In the genomic region with DNA sequence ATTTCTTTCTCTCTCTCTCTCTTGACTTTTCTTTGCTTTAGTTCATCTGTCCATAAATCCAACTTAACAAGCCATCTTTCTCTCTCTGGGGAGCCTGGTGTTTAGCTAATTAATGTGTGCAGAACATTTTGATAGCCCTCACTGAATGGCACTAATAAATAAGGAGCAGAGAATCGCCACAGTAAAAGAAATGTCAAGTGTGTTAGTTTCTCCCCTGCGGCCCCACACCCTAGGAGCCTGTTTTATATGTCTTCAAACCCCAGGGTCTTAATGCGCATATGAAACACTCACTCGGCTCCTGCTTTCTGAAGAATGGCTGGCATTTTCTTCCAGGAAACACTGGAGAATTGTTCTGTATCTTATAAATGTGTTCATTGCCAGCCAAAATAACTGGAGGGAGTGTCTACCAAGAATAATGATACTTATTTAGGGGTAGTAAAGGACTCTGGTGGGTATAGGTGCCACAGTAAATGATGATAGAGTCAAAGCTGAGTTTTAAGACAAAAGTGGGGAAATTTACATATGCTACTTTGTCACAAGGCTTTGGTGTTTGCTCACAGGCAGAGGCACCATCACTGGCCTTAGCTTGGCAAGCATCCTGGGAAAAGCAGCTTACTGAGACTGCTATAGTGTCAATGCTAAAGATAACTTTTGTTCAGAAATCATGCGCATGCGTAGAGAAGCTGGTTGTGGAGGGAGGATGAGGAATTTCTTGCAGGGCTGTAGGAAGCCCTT, we compare ENCODE assay signal across 13 mouse cellular contexts.
DNase-seq lines count a peak whose midpoint lies in the region; ATAC-seq and TF ChIP-seq lines count a peak whose summit lies in the region.
"Had no signal": no experiment of that assay in that cellular context is flagged by ENCODE, and none has a peak within 500 bp of the region (broad histone marks: within the 10 kb centered on the region; RNA-seq: fewer than 3 reads in every experiment).

No protein-coding gene starts in this region.

- DNase-seq in heart, adult 11 months: peak; percentile 55
- DNase-seq in heart, adult 18-20 months: no peak
- peak; percentile 73 for DNase-seq in brain, embryonic 14.5 days (ENCODE audit: low read depth)
- peak; percentile 68 for DNase-seq in mesoderm, embryonic 11.5 days (ENCODE audit: low read depth, low spot score)
- no peak for DNase-seq in adrenal gland, postnatal 25 days
- no peak for DNase-seq in kidney, adult 18-20 months
- DNase-seq in liver, embryonic 11.5 days (ENCODE audit: low spot score): no peak
- DNase-seq: gastrocnemius, postnatal 14 days; kidney, adult 9 months; thymus, adult 2 months had no signal

- no peak overlapping the region for H3K9ac ChIP-seq in hindbrain, embryonic 15.5 days
- no peak overlapping the region for H3K9ac ChIP-seq in liver, embryonic 11.5 days (ENCODE audit: low read depth, low read length)
- H3K9ac ChIP-seq: heart, embryonic 15.5 days had no signal

- H3K4me3 ChIP-seq in hindbrain, embryonic 15.5 days: no peak overlapping the region
- H3K4me3 ChIP-seq in liver, embryonic 11.5 days (ENCODE audit: low read depth, low read length): no peak overlapping the region
- H3K4me3 ChIP-seq: heart, embryonic 15.5 days had no signal

- H3K27ac ChIP-seq in hindbrain, embryonic 15.5 days (replicated peaks): 0 out of 2 replicates have a peak overlapping the region, but pooled peaks have one; percentile 12
- H3K27ac ChIP-seq in liver, embryonic 11.5 days (ENCODE audit: low read depth, low read length): no peak overlapping the region
- H3K27ac ChIP-seq: heart, embryonic 15.5 days had no signal

- ATAC-seq in hindbrain, embryonic 15.5 days (ENCODE audit: low FRiP score, low read depth): peak; percentile 63; the same call in 1 of the 2 replicates
- no peak for ATAC-seq in liver, embryonic 11.5 days (replicated peaks; ENCODE audit: low FRiP score)
- ATAC-seq: CD4-positive, CD25-positive, alpha-beta regulatory T cell, adult 4 months had no signal

- no peaks in the 10 kb centered on the region for H3K9me3 ChIP-seq in hindbrain, embryonic 15.5 days
- H3K9me3 ChIP-seq in liver, embryonic 11.5 days (ENCODE audit: control insufficient read depth, low read length): no peaks in the 10 kb centered on the region
- H3K9me3 ChIP-seq: heart, embryonic 15.5 days had no signal

- no peaks in the 10 kb centered on the region for H3K36me3 ChIP-seq in hindbrain, embryonic 15.5 days
- H3K36me3 ChIP-seq in liver, embryonic 11.5 days (ENCODE audit: control insufficient read depth, insufficient read depth, low read length): no peaks in the 10 kb centered on the region
- H3K36me3 ChIP-seq: heart, embryonic 15.5 days had no signal

- 22% methylated on average over 6 of the region's 6 CpGs for WGBS in hindbrain, embryonic 15.5 days
- WGBS in liver, embryonic 11.5 days: 75% methylated on average over 6 of the region's 6 CpGs

- no peak overlapping the region for H3K4me2 ChIP-seq in hindbrain, embryonic 15.5 days
- no peak overlapping the region for H3K4me2 ChIP-seq in liver, embryonic 11.5 days
- H3K4me2 ChIP-seq: heart, embryonic 15.5 days had no signal

- no peaks in the 10 kb centered on the region for H3K27me3 ChIP-seq in hindbrain, embryonic 15.5 days
- no peaks in the 10 kb centered on the region for H3K27me3 ChIP-seq in liver, embryonic 11.5 days (replicated peaks; ENCODE audit: control insufficient read depth, insufficient read depth, low read length)
- H3K27me3 ChIP-seq: heart, embryonic 15.5 days had no signal

- no peaks in the 10 kb centered on the region for H3K4me1 ChIP-seq in hindbrain, embryonic 15.5 days (replicated peaks)
- H3K4me1 ChIP-seq in liver, embryonic 11.5 days (replicated peaks; ENCODE audit: control insufficient read depth, insufficient read depth, low read length): no peaks in the 10 kb centered on the region
- H3K4me1 ChIP-seq: heart, embryonic 15.5 days had no signal

- TF ChIP-seq POLR2A in brain, embryonic 14.5 days (IDR thresholded peaks at IDR 0.05; ENCODE audit: borderline replicate concordance, extremely low read depth, insufficient read depth, insufficient read length, poor library complexity, severe bottlenecking): no peak

- TF ChIP-seq CTCF in brain, embryonic 14.5 days (IDR thresholded peaks at IDR 0.05; ENCODE audit: borderline replicate concordance, extremely low read depth, insufficient read depth, insufficient read length): no peak

Comparison
In these comparisons a context has a peak if more than half of its experiments do, and no peak if none do; other contexts are left out.
1. DNase-seq: peak in heart, adult 11 months (single experiment), brain, embryonic 14.5 days (single experiment) and mesoderm, embryonic 11.5 days (single experiment); none in heart, adult 18-20 months (0 of 2), adrenal gland, postnatal 25 days (single experiment), kidney, adult 18-20 months (single experiment) and liver, embryonic 11.5 days (single experiment).